Mouse (Mus musculus): ENCODE measurements around the gene Tmem164.

Gene Tmem164

DNA sequence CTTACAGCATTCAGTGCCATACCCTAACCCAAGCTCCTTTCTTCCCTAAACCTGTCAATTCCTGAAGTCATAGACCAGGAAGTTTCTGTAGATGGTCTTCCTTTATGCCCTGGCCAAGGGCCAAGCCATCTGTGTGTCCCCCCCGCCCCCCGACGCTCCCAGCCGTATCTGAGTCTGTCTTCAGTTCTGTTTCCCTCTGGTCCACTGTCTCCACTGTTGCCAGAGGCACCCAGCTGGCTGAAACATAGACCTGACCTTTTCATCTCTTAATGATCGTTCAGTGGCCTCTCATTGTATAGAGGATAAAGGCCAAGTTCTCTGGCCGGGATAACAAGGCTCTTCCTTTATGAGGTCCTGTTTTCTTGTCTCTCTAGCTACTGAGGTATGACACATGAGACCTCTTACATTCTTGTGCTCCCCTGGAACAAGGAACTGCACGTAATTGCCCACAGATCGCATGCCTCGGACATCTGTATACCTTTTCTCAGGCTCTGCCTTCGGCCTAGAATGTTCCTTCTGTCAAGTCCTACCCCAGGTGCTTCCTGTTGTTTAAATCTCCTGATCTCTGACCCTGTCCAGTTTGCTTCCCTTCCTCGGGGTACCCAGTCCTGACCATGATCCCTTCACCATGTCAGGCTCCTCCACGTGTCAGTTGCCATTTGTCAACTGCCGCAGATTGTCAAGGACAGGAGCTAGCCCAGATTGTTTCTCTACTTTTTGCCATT is 147.1 kb downstream of the Tmem164 start:
- no peak for DNase-seq (ENCODE audit: low read depth, low spot score)

DNA sequence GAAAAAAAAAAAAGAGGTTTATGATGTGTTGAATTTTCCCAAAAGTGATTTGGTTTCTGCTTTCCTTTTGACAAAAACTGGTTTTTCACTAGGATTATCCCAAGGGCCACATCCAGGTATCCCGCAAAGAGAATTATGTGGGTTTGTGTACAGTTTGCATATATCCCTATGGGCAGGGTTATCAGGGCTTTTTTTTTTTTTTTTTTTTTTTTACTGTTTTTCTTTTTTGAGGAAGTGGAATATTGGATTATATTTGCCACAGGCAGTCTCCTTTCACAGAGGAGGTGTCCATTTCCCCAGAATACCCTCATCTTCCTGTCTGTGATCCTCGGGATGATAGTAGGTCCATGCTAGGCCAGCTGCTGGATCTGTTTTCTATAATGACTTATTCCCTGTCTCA is 148.1 kb downstream of the Tmem164 start:
- DNase-seq (ENCODE audit: low read depth, low spot score), result no peak

DNA sequence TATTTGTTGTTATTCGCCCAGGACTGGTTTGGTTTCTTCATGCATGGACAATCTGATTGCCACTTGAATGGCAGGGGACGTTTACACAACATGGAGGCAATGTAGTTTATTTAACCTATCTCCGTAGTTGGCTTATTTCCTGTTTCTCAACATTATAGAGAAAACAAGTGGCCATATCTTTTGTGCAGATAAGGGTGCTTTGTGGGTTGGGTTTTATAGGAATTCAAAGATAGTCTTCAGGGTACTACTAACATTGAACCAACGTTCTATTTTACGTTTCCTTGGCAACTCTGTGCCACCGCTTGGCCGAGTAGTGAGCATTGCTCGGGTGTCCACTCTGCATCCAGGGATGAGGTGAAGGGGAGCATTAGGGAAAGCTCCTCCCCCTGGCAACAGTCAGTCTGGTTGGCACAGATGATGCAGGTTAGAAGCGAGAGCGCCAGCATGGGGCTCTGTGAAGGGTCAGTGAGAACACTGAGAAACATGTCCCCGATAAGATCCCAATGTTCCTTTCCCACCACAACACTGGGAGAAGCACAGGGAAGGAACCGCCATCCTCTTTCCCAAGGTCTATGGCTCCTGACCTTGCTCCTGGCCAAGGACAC is 148.8 kb downstream of the Tmem164 start:
- no peak for DNase-seq (ENCODE audit: low read depth, low spot score)

DNA sequence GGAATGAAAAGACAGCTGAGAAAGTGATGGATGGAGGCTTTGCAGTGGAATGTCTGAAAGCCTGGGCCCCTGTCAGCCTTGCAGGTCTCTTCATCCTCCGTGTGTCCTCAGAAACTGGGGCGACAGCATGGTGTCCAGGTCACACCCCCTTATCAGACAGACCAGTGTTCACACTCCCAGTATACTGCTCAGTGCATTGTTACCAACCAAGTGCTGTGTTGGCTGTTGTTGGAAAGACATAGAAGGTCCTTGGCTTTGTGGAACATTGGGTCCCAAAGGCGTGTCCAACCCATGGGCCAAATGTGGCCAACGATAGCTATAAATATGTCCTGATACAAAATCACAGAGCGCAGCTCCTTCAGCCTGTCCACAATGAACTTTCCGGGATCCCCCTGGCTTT is 149.4 kb downstream of the Tmem164 start:
- no peak for DNase-seq (ENCODE audit: low read depth, low spot score)

DNA sequence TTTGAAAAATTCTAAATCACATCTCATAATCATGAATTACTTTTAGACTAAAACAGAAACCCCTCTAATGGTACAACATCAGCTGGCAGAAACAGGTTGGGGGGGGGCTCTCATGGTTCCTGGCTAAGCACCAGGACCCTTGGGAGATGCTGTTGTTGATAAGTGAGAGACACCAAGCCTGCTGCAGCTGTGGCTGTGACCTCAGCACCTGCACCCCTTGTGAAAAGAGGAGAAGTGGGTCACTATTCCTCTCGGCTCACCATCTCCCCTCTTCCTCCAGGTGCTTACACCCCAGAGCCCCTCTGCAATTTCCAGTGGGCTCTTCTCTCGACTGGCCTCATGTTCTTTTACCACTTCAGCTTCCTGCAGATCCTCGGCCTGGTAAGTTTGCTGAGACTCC is 151.0 kb downstream of the Tmem164 start:
- no peak for DNase-seq (ENCODE audit: low read depth, low spot score)

DNA sequence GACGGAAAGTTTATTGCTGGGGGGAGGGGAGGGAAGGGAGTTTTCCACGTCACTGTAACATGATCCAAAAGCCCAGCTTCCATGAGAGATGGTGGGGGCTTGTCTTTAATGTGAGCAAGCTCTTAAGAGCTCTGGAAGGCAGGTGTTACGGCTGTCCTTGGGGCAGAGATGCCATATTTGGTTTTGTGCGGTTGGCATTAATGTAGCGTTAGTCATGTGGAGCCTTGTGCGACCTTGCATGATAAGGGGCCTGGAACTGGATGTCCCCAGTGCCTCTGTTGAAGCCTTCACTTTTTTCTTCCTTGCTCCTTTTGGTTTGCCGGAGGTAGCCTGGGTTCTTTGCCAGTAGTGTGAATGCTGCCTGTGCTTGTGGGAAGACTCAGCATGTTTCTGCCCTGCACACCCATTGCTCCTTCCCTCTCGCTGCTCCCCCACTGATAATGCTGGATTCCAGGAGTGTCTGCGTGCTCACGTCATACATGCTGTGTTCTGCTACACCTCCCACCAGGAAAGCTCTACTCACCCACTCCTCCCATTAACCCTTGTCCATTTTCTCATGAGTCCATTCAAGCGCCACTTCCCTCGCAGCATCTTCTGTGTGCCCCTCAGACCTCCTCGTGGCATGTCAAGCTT is 152.1 kb downstream of the Tmem164 start:
- no peak for DNase-seq (ENCODE audit: low read depth, low spot score)

DNA sequence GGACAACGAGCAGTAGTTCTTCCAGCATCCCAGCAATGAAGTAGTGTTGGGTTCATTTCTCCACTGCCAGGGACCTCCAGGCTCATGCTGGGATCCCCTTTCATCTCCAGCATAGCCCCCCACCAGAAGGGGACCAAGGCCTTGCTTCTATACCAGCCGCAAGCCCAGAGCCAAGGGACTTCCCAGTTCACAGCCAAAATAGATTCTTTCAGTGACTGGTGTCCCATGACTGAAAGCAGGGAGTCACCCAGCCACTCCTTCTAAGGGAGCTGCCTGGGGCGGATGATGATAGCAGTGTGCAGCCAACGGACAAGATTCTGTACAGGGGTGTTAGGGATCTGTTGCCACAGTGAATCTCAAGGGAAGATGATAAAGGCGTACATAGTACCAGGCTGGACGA is 153.6 kb downstream of the Tmem164 start:
- DNase-seq (ENCODE audit: low read depth, low spot score), result no peak

DNA sequence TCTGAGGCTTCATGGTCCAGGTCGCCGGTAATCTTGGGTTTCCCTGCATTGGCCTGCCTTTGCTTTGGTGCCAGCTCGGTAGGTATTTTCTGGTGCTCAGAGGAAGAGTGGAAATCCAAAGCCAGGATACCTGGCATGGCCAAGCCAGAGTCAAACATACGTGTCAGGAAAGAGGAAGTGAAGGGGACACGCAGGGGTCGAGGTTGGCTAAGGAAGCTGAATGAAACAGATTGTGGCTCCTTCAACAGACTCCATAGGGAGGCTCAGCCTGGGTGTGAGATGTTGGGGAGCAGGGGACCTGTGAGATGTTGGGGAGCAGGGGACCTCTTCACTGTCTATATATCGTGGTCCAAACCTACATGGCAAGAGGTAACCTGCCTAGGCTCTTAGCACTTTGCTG is 155.2 kb downstream of the Tmem164 start:
- no peak for DNase-seq (ENCODE audit: low read depth, low spot score)

DNA sequence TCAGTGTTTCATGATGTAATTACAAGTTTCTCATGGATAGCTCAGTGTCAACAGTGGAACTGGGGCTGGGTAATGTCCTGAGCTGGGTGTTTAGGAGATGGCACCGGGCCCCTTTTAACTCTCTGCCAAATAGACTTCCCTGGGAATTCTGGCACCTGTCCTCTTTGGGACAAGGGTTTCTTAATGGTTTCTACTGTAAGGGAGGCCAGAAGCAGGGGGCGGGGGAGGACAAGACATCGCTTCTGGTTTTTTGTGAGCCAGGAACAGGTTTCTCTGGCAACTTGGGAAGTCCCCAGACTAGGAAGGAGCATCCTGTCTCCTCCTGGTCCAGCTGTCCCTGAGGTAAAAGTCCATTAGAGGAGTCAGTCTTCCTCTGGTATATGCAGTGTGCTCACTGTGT is 156.1 kb downstream of the Tmem164 start:
- DNase-seq (ENCODE audit: low read depth, low spot score), result no peak

DNA sequence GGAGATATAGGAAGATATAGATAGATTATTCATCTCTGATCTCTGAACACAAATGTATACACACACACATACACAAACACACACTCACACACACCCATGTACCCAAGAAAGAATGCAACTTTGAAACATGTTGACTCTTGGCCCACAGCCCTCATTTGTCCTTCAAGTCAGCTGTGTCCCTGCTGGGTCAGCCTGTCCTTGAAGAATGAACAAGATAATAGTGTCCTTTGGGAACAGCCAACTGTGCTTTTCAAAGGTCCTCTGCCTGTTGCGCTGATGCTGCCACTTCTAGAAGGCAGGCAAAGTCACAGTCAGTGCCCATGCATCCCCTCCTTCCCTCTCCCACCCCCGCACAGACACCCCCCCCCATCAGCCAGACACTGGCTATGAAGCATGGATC is 157.6 kb downstream of the Tmem164 start:
- no peak for DNase-seq (ENCODE audit: low read depth, low spot score)

DNA sequence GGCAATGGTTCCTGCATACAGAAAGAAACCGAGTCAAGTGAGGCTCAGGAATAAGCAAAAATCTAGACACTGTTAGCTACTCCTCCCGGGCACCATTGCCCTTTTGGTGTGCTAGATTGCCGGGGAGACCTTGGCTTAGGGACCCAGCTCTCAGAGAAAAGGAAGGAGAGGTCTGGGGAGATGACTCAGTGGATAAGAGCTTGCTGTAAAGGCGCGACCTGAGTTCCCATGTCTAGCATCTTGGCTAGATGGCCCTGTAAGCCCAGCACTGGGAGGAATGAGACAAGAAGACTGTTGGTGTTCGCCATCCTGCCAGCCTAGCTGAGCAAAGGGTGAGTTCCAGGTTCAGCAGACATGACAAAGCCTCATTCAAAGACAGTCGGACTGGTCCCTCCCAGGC is 158.2 kb downstream of the Tmem164 start:
- peak; percentile 11 for DNase-seq (ENCODE audit: low read depth, low spot score)

DNA sequence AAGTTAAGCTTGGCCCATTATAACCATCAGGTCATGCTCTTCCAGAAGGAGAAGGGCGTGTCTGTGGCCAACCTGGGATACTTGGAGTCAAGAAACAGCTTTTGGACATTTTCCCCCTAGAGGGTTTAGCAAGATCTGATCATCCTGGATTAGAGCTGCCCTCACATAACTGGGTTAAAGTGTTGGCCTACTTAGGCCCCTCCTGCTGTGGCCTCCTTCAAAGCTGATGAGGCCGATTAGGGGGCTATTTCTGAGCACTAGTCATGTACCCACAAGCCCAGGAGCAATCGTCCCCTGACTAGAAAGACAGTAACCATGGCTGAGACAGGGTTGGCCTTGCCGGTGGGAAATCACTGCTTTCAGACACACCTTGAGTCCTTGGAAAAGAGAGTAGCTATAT is 160.7 kb downstream of the Tmem164 start:
- no peak for DNase-seq (ENCODE audit: low read depth, low spot score)

DNA sequence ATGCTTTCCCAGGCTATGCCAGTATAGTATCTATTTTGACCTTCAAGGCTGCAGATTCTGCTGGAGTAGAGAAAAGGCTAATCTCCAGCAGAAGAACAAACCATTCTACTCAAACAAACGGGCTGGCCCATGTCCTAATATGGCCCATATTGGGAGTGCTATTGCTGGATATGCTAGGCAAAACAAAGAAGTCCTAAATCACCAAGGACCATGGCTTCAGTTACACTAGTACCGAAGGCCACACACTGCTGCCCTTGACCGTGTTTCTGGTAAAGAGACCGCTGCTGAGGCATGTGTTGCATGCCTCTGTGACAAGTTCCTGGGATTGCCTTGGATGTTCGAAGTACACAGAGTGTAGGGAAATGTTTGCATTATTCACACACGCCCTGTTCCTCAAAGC is 165.1 kb downstream of the Tmem164 start:
- DNase-seq (ENCODE audit: low read depth, low spot score), result no peak

DNA sequence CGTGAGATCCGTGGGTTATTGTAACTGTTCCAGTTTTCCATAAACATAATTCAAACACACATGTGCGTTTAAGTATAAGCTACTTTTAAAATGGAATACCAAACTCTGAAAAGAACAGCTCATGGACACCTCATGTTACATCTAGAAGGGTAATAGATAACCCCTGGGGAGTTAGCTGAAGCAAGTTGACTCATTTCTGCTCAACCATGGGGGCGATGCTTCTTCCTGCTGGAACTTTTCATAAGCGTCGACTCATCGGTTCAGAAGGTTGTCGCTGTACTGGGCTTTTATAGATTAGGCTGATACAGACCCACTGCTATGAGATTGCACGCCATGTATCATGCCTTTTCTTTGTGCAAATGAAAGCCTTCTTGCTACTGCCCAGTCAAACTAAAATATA is 166.8 kb downstream of the Tmem164 start:
- peak; percentile 62 for DNase-seq (ENCODE audit: low read depth, low spot score)

DNA sequence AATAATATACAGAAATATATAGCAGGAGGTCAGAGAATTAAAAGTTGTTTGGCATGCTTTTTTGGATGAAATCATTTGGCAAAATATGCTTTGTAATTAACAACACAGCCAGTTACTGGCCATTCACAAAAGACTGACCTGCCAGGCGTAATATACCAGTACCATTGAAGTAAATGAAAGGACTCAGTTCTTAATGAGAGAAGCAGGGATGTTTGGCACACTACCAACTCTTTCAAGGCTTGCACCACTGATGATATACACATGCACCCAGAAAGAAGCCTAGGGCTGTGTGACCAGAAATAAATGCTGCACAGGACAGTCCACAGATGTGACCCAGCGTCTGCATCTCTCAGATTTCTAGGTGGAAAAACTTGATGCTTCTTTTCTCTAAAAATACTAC is 188.6 kb downstream of the Tmem164 start:
- no peak for DNase-seq (ENCODE audit: low read depth, low spot score)

DNA sequence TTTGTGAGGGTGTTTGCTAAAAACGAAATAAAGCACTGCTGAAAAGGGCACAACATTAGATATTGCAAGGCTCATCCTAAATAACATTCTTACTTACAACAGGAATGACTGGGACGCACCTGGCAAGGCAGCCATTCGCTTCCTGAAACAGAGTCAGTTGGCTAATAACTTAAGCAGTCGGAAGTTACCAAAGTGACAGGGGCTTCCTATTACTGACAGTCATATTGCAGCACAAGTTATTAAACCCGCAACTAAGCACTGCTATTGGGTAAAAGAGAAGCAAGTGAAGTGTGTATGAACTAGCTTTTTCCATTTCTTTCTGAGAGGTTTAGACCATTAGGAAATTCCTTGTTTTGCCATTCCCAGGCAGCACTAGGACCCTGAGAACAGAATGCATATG is 201.0 kb downstream of the Tmem164 start:
- DNase-seq (ENCODE audit: low read depth, low spot score), result no peak

DNA sequence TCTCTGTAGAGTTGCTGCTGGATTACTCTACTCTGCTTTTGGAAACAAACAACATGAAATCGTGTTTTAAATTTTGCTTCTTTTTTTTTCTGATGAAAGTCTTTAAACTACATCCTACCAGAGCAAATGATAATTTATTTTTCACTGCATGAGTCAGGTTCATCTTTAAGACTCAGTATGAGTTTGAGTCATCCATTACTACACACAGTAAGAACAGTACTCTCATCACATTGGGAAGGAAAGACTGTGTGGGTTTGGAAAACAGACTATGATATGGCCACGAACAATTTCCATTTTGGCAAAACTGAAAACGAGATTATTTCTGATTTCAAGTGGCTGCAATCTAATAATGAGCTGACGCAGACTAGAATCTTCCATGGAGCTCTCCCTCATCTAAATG is 202.4 kb downstream of the Tmem164 start:
- DNase-seq (ENCODE audit: low read depth, low spot score), result peak; percentile 28

DNA sequence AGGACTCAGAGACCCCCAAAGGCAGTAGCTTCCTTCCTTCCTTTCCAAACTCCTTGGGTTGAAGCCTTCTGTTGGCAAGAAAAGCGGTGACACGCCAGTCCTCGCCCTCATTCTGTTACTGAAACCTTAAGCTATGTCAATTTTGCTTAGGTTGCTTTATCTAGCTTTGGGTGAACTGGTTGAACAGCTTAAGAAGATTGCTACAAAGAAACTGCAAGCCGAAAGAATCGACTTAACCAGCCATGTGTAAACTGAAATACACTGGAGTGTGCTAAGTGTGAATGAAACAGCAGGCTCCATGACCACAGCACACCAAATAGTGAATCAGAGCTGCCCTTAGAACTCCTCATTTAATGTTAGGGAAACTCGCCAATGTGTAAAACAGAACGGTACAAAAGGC is 204.8 kb downstream of the Tmem164 start:
- no peak for DNase-seq (ENCODE audit: low read depth, low spot score)

All from 3T3-L1 (cell line).